Mouse (Mus musculus) cerebellum, adult 9-11 months (tissue): ENCODE results near the gene Prdx5.

Experiments
- DNase-seq: peaks from one replicate; pipeline ENCODE4 v3.0.0; 2022

Prdx5 gene

GRCm38 (mm10) chr19:6874257-6874656 lies 35.6 kb downstream of the Prdx5 start:
- no peak for DNase-seq

- DNase-seq = no peak
Measured at GRCm38 (mm10) chr19:6872701-6873100, 37.2 kb downstream of the Prdx5 start.

- no peak for DNase-seq
Measured at GRCm38 (mm10) chr19:6871574-6872271, 38.2 kb downstream of the Prdx5 start.

GRCm38 (mm10) chr19:6869355-6869754 lies 40.6 kb downstream of the Prdx5 start:
- no peak for DNase-seq

GRCm38 (mm10) chr19:6861451-6861850 lies 48.5 kb downstream of the Prdx5 start:
- DNase-seq = no peak

GRCm38 (mm10) chr19:6860706-6861105 lies 49.2 kb downstream of the Prdx5 start:
- DNase-seq = no peak

GRCm38 (mm10) chr19:6859971-6860370 lies 49.9 kb downstream of the Prdx5 start:
- DNase-seq = no peak

GRCm38 (mm10) chr19:6859032-6859651 lies 50.8 kb downstream of the Prdx5 start:
- no peak for DNase-seq

GRCm38 (mm10) chr19:6858031-6858430 lies 51.9 kb downstream of the Prdx5 start, which contains the start of gene Ccdc88b:
Gene Ccdc88b, minus strand, starts transcription at chr19:6858211.
- no peak for DNase-seq

- no peak for DNase-seq
Measured at GRCm38 (mm10) chr19:6857391-6858005, 52.4 kb downstream of the Prdx5 start.

GRCm38 (mm10) chr19:6857003-6857360 lies 52.9 kb downstream of the Prdx5 start:
- DNase-seq = no peak
